Mouse (Mus musculus): ENCODE measurements at regions not wholly inside any gene's neighbourhood (a gene's known extent, or its start where the extent isn't known, plus 50 kb on each side); places are given as distances from the start of the nearest gene placed in this dataset.
"Not testable (repeated sequence)": the region's sequence is repeated elsewhere in the genome, so short reads cannot be mapped to it uniquely, and the experiment has no call there.

GRCm38 (mm10) chr15:96816997-96817570 is 117.6 kb upstream of the Slc38a2 start:
- Histone ChIP-seq H3K4me1 (ENCODE audit: control insufficient read depth, insufficient read depth, low read length) (no peaks in the 10 kb centered on the region), H3K4me3 (ENCODE audit: insufficient read depth, low read length) (no peak overlapping the region), H3K27ac (ENCODE audit: insufficient read depth, low read length) (no peak overlapping the region)
- TF ChIP-seq POLR2A (IDR thresholded peaks at IDR 0.05; ENCODE audit: extremely low read depth, insufficient read depth, low read length) (no peak), CTCF (IDR thresholded peaks at IDR 0.05; ENCODE audit: extremely low read depth, insufficient read depth, low read length) (no peak)

GRCm38 (mm10) chr15:96813472-96813871 is 113.9 kb upstream of the Slc38a2 start:
- H3K27ac ChIP-seq (ENCODE audit: insufficient read depth, low read length) = no peak overlapping the region
- no peak for TF ChIP-seq POLR2A (IDR thresholded peaks at IDR 0.05; ENCODE audit: extremely low read depth, insufficient read depth, low read length)
- TF ChIP-seq CTCF (IDR thresholded peaks at IDR 0.05; ENCODE audit: extremely low read depth, insufficient read depth, low read length) = no peak

GRCm38 (mm10) chr15:96802729-96803053 is 103.2 kb upstream of the Slc38a2 start:
- TF ChIP-seq CTCF (IDR thresholded peaks at IDR 0.05; ENCODE audit: extremely low read depth, insufficient read depth, low read length) = no peak
- no peak overlapping the region for H3K27ac ChIP-seq (ENCODE audit: insufficient read depth, low read length)
- no peaks in the 10 kb centered on the region for H3K4me1 ChIP-seq (ENCODE audit: control insufficient read depth, insufficient read depth, low read length)
- no peak overlapping the region for H3K4me3 ChIP-seq (ENCODE audit: insufficient read depth, low read length)

More at GRCm38 (mm10) chr15:96813472-96813871, 113.9 kb upstream of the Slc38a2 start:
- Histone ChIP-seq H3K4me3 (ENCODE audit: insufficient read depth, low read length) (no peak overlapping the region), H3K4me1 (ENCODE audit: control insufficient read depth, insufficient read depth, low read length) (no peaks in the 10 kb centered on the region)

GRCm38 (mm10) chr15:96802034-96802728 is 102.7 kb upstream of the Slc38a2 start:
- no peak overlapping the region for H3K27ac ChIP-seq (ENCODE audit: insufficient read depth, low read length)
- TF ChIP-seq CTCF (IDR thresholded peaks at IDR 0.05; ENCODE audit: extremely low read depth, insufficient read depth, low read length) (no peak), POLR2A (IDR thresholded peaks at IDR 0.05; ENCODE audit: extremely low read depth, insufficient read depth, low read length) (no peak)
- no peak overlapping the region for H3K4me3 ChIP-seq (ENCODE audit: insufficient read depth, low read length)
- H3K4me1 ChIP-seq (ENCODE audit: control insufficient read depth, insufficient read depth, low read length) = no peaks in the 10 kb centered on the region

GRCm38 (mm10) chr15:96799228-96799627 is 99.7 kb upstream of the Slc38a2 start:
- H3K4me1 ChIP-seq (ENCODE audit: control insufficient read depth, insufficient read depth, low read length) = no peaks in the 10 kb centered on the region
- H3K4me3 ChIP-seq (ENCODE audit: insufficient read depth, low read length) = no peak overlapping the region
- TF ChIP-seq CTCF (IDR thresholded peaks at IDR 0.05; ENCODE audit: extremely low read depth, insufficient read depth, low read length) = no peak
- no peak for TF ChIP-seq POLR2A (IDR thresholded peaks at IDR 0.05; ENCODE audit: extremely low read depth, insufficient read depth, low read length)
- no peak overlapping the region for H3K27ac ChIP-seq (ENCODE audit: insufficient read depth, low read length)

- TF ChIP-seq POLR2A (IDR thresholded peaks at IDR 0.05; ENCODE audit: extremely low read depth, insufficient read depth, low read length) (no peak), CTCF (IDR thresholded peaks at IDR 0.05; ENCODE audit: extremely low read depth, insufficient read depth, low read length) (no peak)
- Histone ChIP-seq H3K27ac (ENCODE audit: insufficient read depth, low read length) (no peak overlapping the region), H3K4me3 (ENCODE audit: insufficient read depth, low read length) (no peak overlapping the region), H3K4me1 (ENCODE audit: control insufficient read depth, insufficient read depth, low read length) (no peaks in the 10 kb centered on the region)
Observed at GRCm38 (mm10) chr15:96797615-96798270, 98.2 kb upstream of the Slc38a2 start.

GRCm38 (mm10) chr15:96794177-96794719 is 94.7 kb upstream of the Slc38a2 start:
- no peaks in the 10 kb centered on the region for H3K4me1 ChIP-seq (ENCODE audit: control insufficient read depth, insufficient read depth, low read length)
- no peak overlapping the region for H3K4me3 ChIP-seq (ENCODE audit: insufficient read depth, low read length)
- H3K27ac ChIP-seq (ENCODE audit: insufficient read depth, low read length) = no peak overlapping the region
- TF ChIP-seq CTCF (IDR thresholded peaks at IDR 0.05; ENCODE audit: extremely low read depth, insufficient read depth, low read length) (no peak), POLR2A (IDR thresholded peaks at IDR 0.05; ENCODE audit: extremely low read depth, insufficient read depth, low read length) (no peak)

- TF ChIP-seq POLR2A (IDR thresholded peaks at IDR 0.05; ENCODE audit: extremely low read depth, insufficient read depth, low read length) (no peak), CTCF (IDR thresholded peaks at IDR 0.05; ENCODE audit: extremely low read depth, insufficient read depth, low read length) (no peak)
- Histone ChIP-seq H3K4me3 (ENCODE audit: insufficient read depth, low read length) (no peak overlapping the region), H3K4me1 (ENCODE audit: control insufficient read depth, insufficient read depth, low read length) (no peaks in the 10 kb centered on the region), H3K27ac (ENCODE audit: insufficient read depth, low read length) (no peak overlapping the region)
Observed at GRCm38 (mm10) chr15:96793251-96793650, 93.7 kb upstream of the Slc38a2 start.

GRCm38 (mm10) chr15:96791306-96791705 is 91.8 kb upstream of the Slc38a2 start:
- no peaks in the 10 kb centered on the region for H3K4me1 ChIP-seq (ENCODE audit: control insufficient read depth, insufficient read depth, low read length)
- TF ChIP-seq POLR2A (IDR thresholded peaks at IDR 0.05; ENCODE audit: extremely low read depth, insufficient read depth, low read length) (no peak), CTCF (IDR thresholded peaks at IDR 0.05; ENCODE audit: extremely low read depth, insufficient read depth, low read length) (no peak)

GRCm38 (mm10) chr15:96787921-96788320 is 88.4 kb upstream of the Slc38a2 start:
- not testable (repeated sequence) for H3K27ac ChIP-seq (ENCODE audit: insufficient read depth, low read length); H3K4me1 ChIP-seq (ENCODE audit: control insufficient read depth, insufficient read depth, low read length); H3K4me3 ChIP-seq (ENCODE audit: insufficient read depth, low read length)

More at GRCm38 (mm10) chr15:96791306-96791705, 91.8 kb upstream of the Slc38a2 start:
- Histone ChIP-seq H3K4me3 (ENCODE audit: insufficient read depth, low read length) (no peak overlapping the region), H3K27ac (ENCODE audit: insufficient read depth, low read length) (no peak overlapping the region)
